Mouse (Mus musculus): Measurements from ENCODE around the gene Lmx1b. TPM values are rescaled to one million over a fixed set of nuclear protein-coding genes. Genes with fewer than 3 reads are reported as not detected.

The Lmx1b gene
- polyA plus RNA-seq, 1 experiment from 2014 or later = 9.3 TPM

GRCm38 (mm10) chr2:33666388-33666945, 26.2 kb upstream of the Lmx1b start:
- TF ChIP-seq CTCF (IDR thresholded peaks at IDR 0.05) = no peak
- no peak for ATAC-seq
- ChIA-PET POLR2A (no interaction called here), CTCF (interaction anchor here (1.3 kb wide), 1 partner anchor 68 kb away, joined by 3 read pairs; no protein-coding TSS in a partner anchor)
- no peak for DNase-seq (ENCODE audit: low read depth, low spot score)
- in situ Hi-C loops (cut with MboI; ENCODE audit: low pct_unique_long_range_greater_than_20kb) = no loop called here
- H3K27me3 ChIP-seq = peaks cover 5% of the 10 kb centered on the region

GRCm38 (mm10) chr2:33665363-33666058, 25.2 kb upstream of the Lmx1b start:
- POLR2A ChIA-PET = no interaction called here
- peaks cover 5% of the 10 kb centered on the region for H3K27me3 ChIP-seq
- DNase-seq (ENCODE audit: low read depth, low spot score) = no peak
- in situ Hi-C loops (cut with MboI; ENCODE audit: low pct_unique_long_range_greater_than_20kb) = no loop called here
- ATAC-seq = no peak
- CTCF ChIA-PET = interaction anchor here (0.8 to 1.3 kb wide), 2 partner anchors 17 to 69 kb away, joined by 3 read pairs; no protein-coding TSS in a partner anchor
- TF ChIP-seq CTCF (IDR thresholded peaks at IDR 0.05) = no peak

- ChIA-PET CTCF (no interaction called here), POLR2A (no interaction called here)
- no peak for TF ChIP-seq CTCF (IDR thresholded peaks at IDR 0.05)
- in situ Hi-C loops (cut with MboI; ENCODE audit: low pct_unique_long_range_greater_than_20kb) = no loop called here
- H3K27me3 ChIP-seq = peaks cover 5% of the 10 kb centered on the region
- DNase-seq (ENCODE audit: low read depth, low spot score) = no peak
- ATAC-seq = no peak
Measured at GRCm38 (mm10) chr2:33664661-33665060, 24.4 kb upstream of the Lmx1b start.

- POLR2A ChIA-PET = no interaction called here
- H3K27me3 ChIP-seq = no peaks in the 10 kb centered on the region
- no peak for DNase-seq (ENCODE audit: low read depth, low spot score)
- CTCF ChIA-PET = no interaction called here
- TF ChIP-seq CTCF (IDR thresholded peaks at IDR 0.05) = no peak
- ATAC-seq = no peak
- in situ Hi-C loops (cut with MboI; ENCODE audit: low pct_unique_long_range_greater_than_20kb) = no loop called here
Measured at GRCm38 (mm10) chr2:33659288-33659629, 18.9 kb upstream of the Lmx1b start.

- POLR2A ChIA-PET = no interaction called here
- no peaks in the 10 kb centered on the region for H3K27me3 ChIP-seq
- CTCF ChIA-PET = no interaction called here
- DNase-seq (ENCODE audit: low read depth, low spot score) (no peak), ATAC-seq (no peak)
- no peak for TF ChIP-seq CTCF (IDR thresholded peaks at IDR 0.05)
- in situ Hi-C loops (cut with MboI; ENCODE audit: low pct_unique_long_range_greater_than_20kb) = no loop called here
Measured at GRCm38 (mm10) chr2:33658602-33659287, 18.4 kb upstream of the Lmx1b start.

- in situ Hi-C loops (cut with MboI; ENCODE audit: low pct_unique_long_range_greater_than_20kb) = no loop called here
- CTCF ChIA-PET = no interaction called here
- ATAC-seq (no peak), DNase-seq (ENCODE audit: low read depth, low spot score) (no peak)
- no peaks in the 10 kb centered on the region for H3K27me3 ChIP-seq
- POLR2A ChIA-PET = no interaction called here
- peak; percentile 43 for TF ChIP-seq CTCF (IDR thresholded peaks at IDR 0.05)
Measured at GRCm38 (mm10) chr2:33652517-33653198, 12.3 kb upstream of the Lmx1b start.

- no peaks in the 10 kb centered on the region for H3K27me3 ChIP-seq
- in situ Hi-C loops (cut with MboI; ENCODE audit: low pct_unique_long_range_greater_than_20kb) = loop anchor here (5.0 kb wide), 2 partner anchors 92 to 162 kb away; no protein-coding TSS in a partner anchor
- ATAC-seq (peak; percentile 26), DNase-seq (ENCODE audit: low read depth, low spot score) (no peak)
- CTCF ChIA-PET = interaction anchor here (0.7 to 1.2 kb wide), 3 partner anchors 90 to 162 kb away, joined by 3 read pairs; no protein-coding TSS in a partner anchor
- TF ChIP-seq CTCF (IDR thresholded peaks at IDR 0.05) = no peak
- POLR2A ChIA-PET = no interaction called here
Measured at GRCm38 (mm10) chr2:33649371-33649770, 9.1 kb upstream of the Lmx1b start.

- DNase-seq (ENCODE audit: low read depth, low spot score) (no peak), ATAC-seq (no peak)
- in situ Hi-C loops (cut with MboI; ENCODE audit: low pct_unique_long_range_greater_than_20kb) = loop anchor here (5.0 kb wide), 2 partner anchors 92 to 162 kb away; no protein-coding TSS in a partner anchor
- TF ChIP-seq CTCF (IDR thresholded peaks at IDR 0.05) = no peak
- H3K27me3 ChIP-seq = no peaks in the 10 kb centered on the region
- POLR2A ChIA-PET = no interaction called here
- CTCF ChIA-PET = interaction anchor here (1.2 kb wide), 1 partner anchor 89 kb away, joined by 3 read pairs; no protein-coding TSS in a partner anchor
Measured at GRCm38 (mm10) chr2:33648894-33649293, 8.6 kb upstream of the Lmx1b start.

- CTCF ChIA-PET = no interaction called here
- POLR2A ChIA-PET = no interaction called here
- DNase-seq (ENCODE audit: low read depth, low spot score) (no peak), ATAC-seq (no peak)
- in situ Hi-C loops (cut with MboI; ENCODE audit: low pct_unique_long_range_greater_than_20kb) = loop anchor here (5.0 kb wide), 2 partner anchors 89 to 159 kb away; no protein-coding TSS in a partner anchor
- no peaks in the 10 kb centered on the region for H3K27me3 ChIP-seq
- TF ChIP-seq CTCF (IDR thresholded peaks at IDR 0.05) = no peak
Measured at GRCm38 (mm10) chr2:33646283-33646550, 5.9 kb upstream of the Lmx1b start.

- DNase-seq (ENCODE audit: low read depth, low spot score) = no peak
- TF ChIP-seq CTCF (IDR thresholded peaks at IDR 0.05) = no peak
Measured at GRCm38 (mm10) chr2:33645538-33646282, 5.4 kb upstream of the Lmx1b start.

More at GRCm38 (mm10) chr2:33645538-33646282, 5.4 kb upstream of the Lmx1b start:
- ATAC-seq = no peak
- no peaks in the 10 kb centered on the region for H3K27me3 ChIP-seq
- in situ Hi-C loops (cut with MboI; ENCODE audit: low pct_unique_long_range_greater_than_20kb) = loop anchor here (5.0 kb wide), 2 partner anchors 88 to 158 kb away; no protein-coding TSS in a partner anchor
- ChIA-PET POLR2A (no interaction called here), CTCF (no interaction called here)

Measured in Patski (cell line).